Mouse (Mus musculus) embryonic facial prominence, embryonic 11.5 days (tissue): Measurements from ENCODE around the gene Tcea2. TPM values are rescaled to one million over a fixed set of nuclear protein-coding genes. Genes with fewer than 3 reads are reported as not detected.

Experiments
- ATAC-seq: fragments of 200-750 bp; cut with Nextera tagmentation; replicated peaks from 2 replicates; pipeline ENCODE4 v1.8.0; 2017; ENCODE audit warnings: low read depth; ENCODE audit not compliant: insufficient number of reproducible peaks, low FRiP score, low TSS enrichment
- DNase-seq: peaks from one replicate; pipeline ENCODE4 v3.0.0-alpha.2; 2015; ENCODE audit warnings: low spot score
- H3K27ac ChIP-seq: fragments of 300-500 bp; sonication (generic); replicated peaks from 2 replicates; pipeline ENCODE4 v1.5.1; 2014; ENCODE audit warnings: mild to moderate bottlenecking, low read depth, low read length, control low read depth
- H3K27me3 ChIP-seq: fragments of 300-500 bp; sonication (generic); 2 replicates; pipeline ENCODE4 v1.6.1; 2014; ENCODE audit warnings: mild to moderate bottlenecking, low read length, moderate library complexity, mixed read lengths; ENCODE audit not compliant: control insufficient read depth, insufficient read depth
- H3K36me3 ChIP-seq: fragments of 300-500 bp; sonication (generic); replicated peaks from 2 replicates; pipeline ENCODE4 v1.6.1; 2014; ENCODE audit warnings: low read depth, mild to moderate bottlenecking, low read length, moderate library complexity, mixed read lengths; ENCODE audit not compliant: control insufficient read depth, insufficient read depth
- H3K4me1 ChIP-seq: fragments of 300-500 bp; sonication (generic); 2 replicates; pipeline ENCODE4 v1.6.1; 2014; ENCODE audit warnings: low read length, mixed read lengths; ENCODE audit not compliant: control insufficient read depth, insufficient read depth
- H3K4me2 ChIP-seq: fragments of 300-500 bp; sonication (generic); 2 replicates; pipeline ENCODE4 v1.6.1; 2014; ENCODE audit warnings: low read depth, mild to moderate bottlenecking, control low read depth, low read length, moderate library complexity
- H3K4me3 ChIP-seq: fragments of 300-500 bp; sonication (generic); 2 replicates; pipeline ENCODE4 v1.5.1; 2014; ENCODE audit warnings: low read depth, low read length, control low read depth
- H3K9ac ChIP-seq: fragments of 300-500 bp; sonication (generic); replicated peaks from 2 replicates; pipeline ENCODE4 v1.6.1; 2014; ENCODE audit warnings: mild to moderate bottlenecking, control low read depth, low read length
- H3K9me3 ChIP-seq: fragments of 300-500 bp; sonication (generic); replicated peaks from 2 replicates; pipeline ENCODE4 v1.6.1; 2016; ENCODE audit warnings: mild to moderate bottlenecking, low read length, inconsistent platforms, mixed read lengths; ENCODE audit not compliant: control insufficient read depth
- WGBS: fragments of 180-500 bp; shearing (Covaris S2); extraction: QIAGEN DNeasy Blood & Tissue Kit; methylation state at CpG from one replicate; pipeline ENCODE4 v1.1.7; 2014; 5-methylcytosine and 5-hydroxymethylcytosine counted together
- polyA plus RNA-seq: library from polyadenylated mRNA; unstranded; fragments of >200 nt; fragmentation: Nextera tagmentation; extraction: Ambion mirVana; gene quantifications from 2 replicates; pipeline ENCODE4 v1.2.1, GENCODE M21; 2014

Gene Tcea2
- polyA plus RNA-seq, 1 experiment from 2014 or later: 21.8 TPM

DNA sequence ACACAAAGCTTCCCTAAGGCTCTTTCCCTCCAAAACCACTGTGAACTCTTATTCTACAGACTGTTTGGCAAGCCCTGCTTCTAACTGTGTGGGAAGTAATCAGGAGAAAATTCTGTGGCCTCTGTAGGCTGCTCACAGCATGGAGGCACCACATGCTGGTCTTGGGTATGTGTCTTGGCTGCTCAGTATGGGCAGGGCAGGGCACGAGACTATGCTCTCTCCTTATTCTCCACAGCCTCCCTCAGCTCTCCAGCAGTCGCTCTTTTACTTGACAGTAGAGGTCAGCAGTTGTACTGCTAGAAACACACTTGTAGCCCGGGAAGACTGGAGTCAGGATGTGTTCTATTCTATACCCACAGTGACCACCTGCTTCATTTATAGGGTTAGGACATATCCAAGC is 40.0 kb downstream of the Tcea2 start:
- Histone ChIP-seq H3K9ac (no peak overlapping the region), H3K4me2 (no peak overlapping the region), H3K27ac (no peak overlapping the region), H3K27me3 (no peaks in the 10 kb centered on the region), H3K36me3 (no peaks in the 10 kb centered on the region), H3K4me1 (no peaks in the 10 kb centered on the region), H3K4me3 (no peak overlapping the region), H3K9me3 (no peaks in the 10 kb centered on the region)
- 29% methylated on average over 3 of the region's 3 CpGs for WGBS
- ATAC-seq (no peak), DNase-seq (no peak)

GRCm38 (mm10) chr2:181721200-181721599 is 41.1 kb downstream of the Tcea2 start:
- Histone ChIP-seq H3K9me3 (no peaks in the 10 kb centered on the region), H3K4me3 (no peak overlapping the region), H3K27me3 (no peaks in the 10 kb centered on the region), H3K9ac (no peak overlapping the region), H3K27ac (no peak overlapping the region), H3K4me1 (no peaks in the 10 kb centered on the region), H3K4me2 (no peak overlapping the region), H3K36me3 (no peaks in the 10 kb centered on the region)
- DNase-seq: no peak
- no peak for ATAC-seq

- ATAC-seq (no peak), DNase-seq (peak; percentile 72)
- H3K9ac ChIP-seq: no peak overlapping the region
- H3K4me2 ChIP-seq: no peak overlapping the region
- no peak overlapping the region for H3K27ac ChIP-seq
- no peaks in the 10 kb centered on the region for H3K36me3 ChIP-seq
- H3K27me3 ChIP-seq: no peaks in the 10 kb centered on the region
- H3K9me3 ChIP-seq: no peaks in the 10 kb centered on the region
- no peaks in the 10 kb centered on the region for H3K4me1 ChIP-seq
- no peak overlapping the region for H3K4me3 ChIP-seq
- 11% methylated on average over 3 of the region's 3 CpGs for WGBS
Observed at GRCm38 (mm10) chr2:181722213-181722612, 42.1 kb downstream of the Tcea2 start.

GRCm38 (mm10) chr2:181727659-181728262 is 47.7 kb downstream of the Tcea2 start:
- Histone ChIP-seq H3K36me3 (no peaks in the 10 kb centered on the region), H3K4me1 (no peaks in the 10 kb centered on the region), H3K27me3 (no peaks in the 10 kb centered on the region), H3K9me3 (no peaks in the 10 kb centered on the region), H3K27ac (no peak overlapping the region), H3K9ac (no peak overlapping the region), H3K4me3 (no peak overlapping the region), H3K4me2 (no peak overlapping the region)
- ATAC-seq (no peak), DNase-seq (no peak)
- WGBS: 57% methylated on average over 9 of the region's 9 CpGs

- no peak overlapping the region for H3K4me3 ChIP-seq
- H3K4me2 ChIP-seq: no peak overlapping the region
- no peak overlapping the region for H3K27ac ChIP-seq
- no peaks in the 10 kb centered on the region for H3K36me3 ChIP-seq
- ATAC-seq: no peak
- H3K27me3 ChIP-seq: no peaks in the 10 kb centered on the region
- no peaks in the 10 kb centered on the region for H3K9me3 ChIP-seq
- DNase-seq: no peak
- H3K4me1 ChIP-seq: no peaks in the 10 kb centered on the region
- 54% methylated on average over 3 of the region's 3 CpGs for WGBS
- H3K9ac ChIP-seq: no peak overlapping the region
Observed at GRCm38 (mm10) chr2:181730051-181730450, 49.9 kb downstream of the Tcea2 start.

Other genes with a start within 250 kb of the Tcea2 start
- gene Zbtb46, start 220.9 kb upstream of the Tcea2 start, polyA plus RNA-seq: 7.4 and 9.0 TPM in 2 replicates
- gene Abhd16b, start 187.1 kb upstream of the Tcea2 start, polyA plus RNA-seq: 0.11 and 0.15 TPM in 2 replicates
- 166 and 169 TPM in 2 replicates for gene Tpd52l2, start 183.2 kb upstream of the Tcea2 start, polyA plus RNA-seq
- gene Dnajc5, start 159.8 kb upstream of the Tcea2 start, polyA plus RNA-seq: 77.0 and 79.1 TPM in 2 replicates
- gene Uckl1, start 95.4 kb upstream of the Tcea2 start, polyA plus RNA-seq: 33.5 and 38.6 TPM in 2 replicates
- 79.0 and 80.3 TPM in 2 replicates for gene Prpf6, start 88.4 kb upstream of the Tcea2 start, polyA plus RNA-seq
- gene Zfp512b, start 87.5 kb upstream of the Tcea2 start, polyA plus RNA-seq: 24.4 and 31.3 TPM in 2 replicates
- gene Samd10, start 81.1 kb upstream of the Tcea2 start, polyA plus RNA-seq: 22.7 and 30.3 TPM in 2 replicates
- gene Gm29797, start 23.3 kb upstream of the Tcea2 start, polyA plus RNA-seq: 0.29 and 0.39 TPM in 2 replicates
- gene Sox18, start 8.7 kb upstream of the Tcea2 start, polyA plus RNA-seq: 15.9 and 20.4 TPM in 2 replicates
- 74.3 and 83.0 TPM in 2 replicates for gene Rgs19, start 13.7 kb downstream of the Tcea2 start, polyA plus RNA-seq
- gene Lkaaear1, start 18.1 kb downstream of the Tcea2 start, polyA plus RNA-seq: not detected in 2 replicates
- 4.6 and 6.1 TPM in 2 replicates for gene Oprl1, start 34.7 kb downstream of the Tcea2 start, polyA plus RNA-seq
- 5.8 and 6.4 TPM in 2 replicates for gene Myt1, start 83.0 kb downstream of the Tcea2 start, polyA plus RNA-seq
- 40.5 and 46.1 TPM in 2 replicates for gene Pcmtd2, start 157.5 kb downstream of the Tcea2 start, polyA plus RNA-seq
- gene Polr3k, start 184.0 kb downstream of the Tcea2 start, polyA plus RNA-seq: 100 and 101 TPM in 2 replicates